Mouse (Mus musculus) intestine, embryonic 16.5 days (tissue): ENCODE measurements around the gene Vstm5. TPM values are rescaled to one million over a fixed set of nuclear protein-coding genes. Genes with fewer than 3 reads are reported as not detected.
A peak's percentile ranks its signal among the peaks of the same experiment; 100 is the strongest.
"Not testable (repeated sequence)": the region's sequence is repeated elsewhere in the genome, so short reads cannot be mapped to it uniquely, and the experiment has no call there.

ENCODE experiments used
- ATAC-seq: fragments of 200-750 bp; cut with Nextera tagmentation; 2 replicates; pipeline ENCODE4 v1.8.0; 2017; ENCODE audit warnings: moderate TSS enrichment, moderate library complexity
- H3K27ac ChIP-seq: fragments of 300-500 bp; sonication (generic); 2 replicates; pipeline ENCODE4 v1.5.1; 2014; ENCODE audit warnings: mild to moderate bottlenecking, low read length
- H3K27me3 ChIP-seq: fragments of 300-500 bp; sonication (generic); replicated peaks from 2 replicates; pipeline ENCODE4 v1.6.1; 2014; ENCODE audit warnings: low read length, control low read depth, mixed read lengths; ENCODE audit not compliant: control insufficient read depth, insufficient read depth
- H3K36me3 ChIP-seq: fragments of 300-500 bp; sonication (generic); 2 replicates; pipeline ENCODE4 v1.6.1; 2014; ENCODE audit warnings: low read length, control low read depth; ENCODE audit not compliant: control insufficient read depth, insufficient read depth
- H3K4me1 ChIP-seq: fragments of 300-500 bp; sonication (generic); 2 replicates; pipeline ENCODE4 v1.6.1; 2014; ENCODE audit warnings: low read length, control low read depth, mixed read lengths; ENCODE audit not compliant: control insufficient read depth, insufficient read depth
- H3K4me2 ChIP-seq: fragments of 300-500 bp; sonication (generic); 2 replicates; pipeline ENCODE4 v1.6.1; 2014; ENCODE audit warnings: low read depth, low read length, control low read depth
- H3K4me3 ChIP-seq: fragments of 300-500 bp; sonication (generic); 2 replicates; pipeline ENCODE4 v1.5.1; 2014; ENCODE audit warnings: mild to moderate bottlenecking, low read length
- H3K9ac ChIP-seq: fragments of 300-500 bp; sonication (generic); 2 replicates; pipeline ENCODE4 v1.6.1; 2014; ENCODE audit warnings: low read depth, low read length
- H3K9me3 ChIP-seq: fragments of 300-500 bp; sonication (generic); 2 replicates; pipeline ENCODE4 v1.6.1; 2016; ENCODE audit warnings: low read length, control low read depth; ENCODE audit not compliant: control insufficient read depth
- WGBS: fragments of 180-500 bp; shearing (Covaris S2); extraction: QIAGEN DNeasy Blood & Tissue Kit; methylation state at CpG from one replicate; pipeline ENCODE4 v1.1.7; 2014; 5-methylcytosine and 5-hydroxymethylcytosine counted together
- polyA plus RNA-seq: library from polyadenylated mRNA; unstranded; fragments of >200 nt; fragmentation: Nextera tagmentation; extraction: Ambion mirVana; gene quantifications from 2 replicates; pipeline ENCODE4 v1.2.1, GENCODE M21; 2015

Gene Vstm5
- polyA plus RNA-seq, 1 experiment from 2014 or later, result 9.2 TPM

GRCm38 (mm10) chr9:15301399-15301798 is 62.6 kb downstream of the Vstm5 start:
- peak overlapping the region; percentile 55 for H3K9ac ChIP-seq
- H3K4me1 ChIP-seq, result peaks cover 11% of the 10 kb centered on the region
- WGBS, result 24% methylated on average over 6 of the region's 6 CpGs
- H3K4me3 ChIP-seq, result peak overlapping the region; percentile 14; the same call in 1 of the 2 replicates
- ATAC-seq, result peak; percentile 81
- no peaks in the 10 kb centered on the region for H3K9me3 ChIP-seq
- no peaks in the 10 kb centered on the region for H3K36me3 ChIP-seq
- H3K27me3 ChIP-seq, result no peaks in the 10 kb centered on the region
- H3K4me2 ChIP-seq, result peak overlapping the region; percentile 43
- peak overlapping the region; percentile 86 for H3K27ac ChIP-seq

- 75% methylated on average over 6 of the region's 6 CpGs for WGBS
- not testable (repeated sequence) for H3K4me3 ChIP-seq, H3K36me3 ChIP-seq, H3K27ac ChIP-seq, H3K4me2 ChIP-seq, ATAC-seq, H3K9ac ChIP-seq, H3K9me3 ChIP-seq, H3K27me3 ChIP-seq
- peaks cover 11% of the 10 kb centered on the region for H3K4me1 ChIP-seq
Measured at GRCm38 (mm10) chr9:15302006-15302405, 63.2 kb downstream of the Vstm5 start.

- no peak for ATAC-seq
- no peak overlapping the region for H3K27ac ChIP-seq
- WGBS, result 75% methylated on average over 2 of the region's 2 CpGs
Measured at GRCm38 (mm10) chr9:15302881-15303280, 64.0 kb downstream of the Vstm5 start.

GRCm38 (mm10) chr9:15305503-15306397 is 66.9 kb downstream of the Vstm5 start, which contains the start of gene Taf1d:
Gene Taf1d (plus strand): TSS chr9:15306214.
- Histone ChIP-seq H3K4me3 (peak within 1 kb of the TSS; percentile 89), H3K36me3 (0 out of 2 replicates have a peak, but pooled peaks cover 5% of the 10 kb centered on the region), H3K4me1 (peaks cover 27% of the 10 kb centered on the region), H3K9me3 (no peaks in the 10 kb centered on the region), H3K4me2 (peak within 1 kb of the TSS; percentile 80), H3K9ac (peak within 1 kb of the TSS; percentile 97), H3K27ac (peak within 1 kb of the TSS; percentile 96), H3K27me3 (no peaks in the 10 kb centered on the region)
- peak; percentile 94 for ATAC-seq
- WGBS, result 12% methylated on average over 45 of the region's 45 CpGs

More at GRCm38 (mm10) chr9:15302881-15303280, 64.0 kb downstream of the Vstm5 start:
- Histone ChIP-seq H3K4me3 (no peak overlapping the region), H3K27me3 (no peaks in the 10 kb centered on the region), H3K4me1 (peaks cover 19% of the 10 kb centered on the region), H3K9ac (no peak overlapping the region), H3K9me3 (no peaks in the 10 kb centered on the region), H3K36me3 (no peaks in the 10 kb centered on the region), H3K4me2 (no peak overlapping the region)

- Histone ChIP-seq H3K27ac (peak within 1 kb of the TSS; percentile 96), H3K27me3 (no peaks in the 10 kb centered on the region), H3K9me3 (no peaks in the 10 kb centered on the region), H3K4me3 (peak within 1 kb of the TSS; percentile 89), H3K36me3 (0 out of 2 replicates have a peak, but pooled peaks cover 5% of the 10 kb centered on the region), H3K4me2 (peak within 1 kb of the TSS; percentile 80), H3K9ac (peak within 1 kb of the TSS; percentile 97), H3K4me1 (peaks cover 23% of the 10 kb centered on the region)
- ATAC-seq, result peak; percentile 62
- WGBS, result under 1% methylated on average over 35 of the region's 35 CpGs
Measured at GRCm38 (mm10) chr9:15306398-15307119, 67.7 kb downstream of the Vstm5 start, which contains the start of gene 4931406C07Rik. Gene 4931406C07Rik (minus strand): TSS chr9:15306448.

- Histone ChIP-seq H3K9ac (peak overlapping the region; percentile 97), H3K27me3 (no peaks in the 10 kb centered on the region), H3K4me3 (peak overlapping the region; percentile 89), H3K27ac (no peak overlapping the region; the same call in 1 of the 2 replicates), H3K4me2 (peak overlapping the region; percentile 80), H3K9me3 (no peaks in the 10 kb centered on the region), H3K4me1 (peaks cover 21% of the 10 kb centered on the region), H3K36me3 (0 out of 2 replicates have a peak, but pooled peaks cover 5% of the 10 kb centered on the region)
- ATAC-seq, result no peak
- WGBS, result 5% methylated on average over 6 of the region's 6 CpGs
Measured at GRCm38 (mm10) chr9:15307257-15307656, 68.4 kb downstream of the Vstm5 start.

GRCm38 (mm10) chr9:15308254-15308653 is 69.4 kb downstream of the Vstm5 start:
- no peak overlapping the region for H3K27ac ChIP-seq
- ATAC-seq, result no peak
- H3K4me1 ChIP-seq, result peaks cover 21% of the 10 kb centered on the region
- no peak overlapping the region for H3K4me3 ChIP-seq
- no peak overlapping the region for H3K9ac ChIP-seq
- H3K4me2 ChIP-seq, result peak overlapping the region; percentile 16; the same call in 1 of the 2 replicates
- peaks cover 8% of the 10 kb centered on the region; the same call in 1 of the 2 replicates for H3K36me3 ChIP-seq
- no peaks in the 10 kb centered on the region for H3K27me3 ChIP-seq
- H3K9me3 ChIP-seq, result no peaks in the 10 kb centered on the region
- 51% methylated on average over 2 of the region's 2 CpGs for WGBS
